Mouse (Mus musculus): ENCODE measurements around the gene Clec14a. TPM values are rescaled to one million over a fixed set of nuclear protein-coding genes. Genes with fewer than 3 reads are reported as not detected.

Gene Clec14a
- polyA plus RNA-seq (2017; shearing (Covaris generic)), result not detected

GRCm38 (mm10) chr12:58268563-58269501, at the start of gene Clec14a:
Clec14a (minus strand) TSS chr12:58269290.

Other genes with a start within 250 kb of the Clec14a start
- not detected for gene Sstr1, start 57.5 kb downstream of the Clec14a start, polyA plus RNA-seq (2017; shearing (Covaris generic))